Mouse (Mus musculus) liver, embryonic 14.5 days (tissue): ENCODE measurements around the gene Cabp2.

Experiments
- CTCF ChIP-seq: IDR thresholded peaks from 2 replicates; pipeline ENCODE4 v1.5.1; 2016; ENCODE audit warnings: antibody characterized with exemption, low read depth, control low read depth
- EP300 ChIP-seq: IDR thresholded peaks from 2 replicates; pipeline ENCODE4 v1.6.1; 2016; ENCODE audit warnings: antibody characterized with exemption, low read depth

GRCm38 (mm10) chr19:4136463-4136862 is 55.1 kb downstream of the Cabp2 start:
- TF ChIP-seq CTCF = peak; percentile 61
- no peak for TF ChIP-seq EP300
